Mouse (Mus musculus) spleen, embryonic (tissue): ENCODE measurements around the gene Tmem265.

Experiments used
- CTCF ChIA-PET: fragments of 350-600 bp; sonication (Branson Sonifier 250); formaldehyde crosslinking; loops from one replicate; lab custom pipeline; 2022; lab: Charles Lee

Gene Tmem265

GRCm38 (mm10) chr7:127561340-127561858 is at the start of gene Tmem265:
Gene Tmem265, plus strand, starts transcription at chr7:127561390.
- CTCF ChIA-PET = no interaction called here

- CTCF ChIA-PET = no interaction called here
Measured at GRCm38 (mm10) chr7:127511808-127512230, 49.4 kb upstream of the Tmem265 start, which contains the start of gene Srcap. Gene Srcap, plus strand, starts transcription at chr7:127511983.

DNA sequence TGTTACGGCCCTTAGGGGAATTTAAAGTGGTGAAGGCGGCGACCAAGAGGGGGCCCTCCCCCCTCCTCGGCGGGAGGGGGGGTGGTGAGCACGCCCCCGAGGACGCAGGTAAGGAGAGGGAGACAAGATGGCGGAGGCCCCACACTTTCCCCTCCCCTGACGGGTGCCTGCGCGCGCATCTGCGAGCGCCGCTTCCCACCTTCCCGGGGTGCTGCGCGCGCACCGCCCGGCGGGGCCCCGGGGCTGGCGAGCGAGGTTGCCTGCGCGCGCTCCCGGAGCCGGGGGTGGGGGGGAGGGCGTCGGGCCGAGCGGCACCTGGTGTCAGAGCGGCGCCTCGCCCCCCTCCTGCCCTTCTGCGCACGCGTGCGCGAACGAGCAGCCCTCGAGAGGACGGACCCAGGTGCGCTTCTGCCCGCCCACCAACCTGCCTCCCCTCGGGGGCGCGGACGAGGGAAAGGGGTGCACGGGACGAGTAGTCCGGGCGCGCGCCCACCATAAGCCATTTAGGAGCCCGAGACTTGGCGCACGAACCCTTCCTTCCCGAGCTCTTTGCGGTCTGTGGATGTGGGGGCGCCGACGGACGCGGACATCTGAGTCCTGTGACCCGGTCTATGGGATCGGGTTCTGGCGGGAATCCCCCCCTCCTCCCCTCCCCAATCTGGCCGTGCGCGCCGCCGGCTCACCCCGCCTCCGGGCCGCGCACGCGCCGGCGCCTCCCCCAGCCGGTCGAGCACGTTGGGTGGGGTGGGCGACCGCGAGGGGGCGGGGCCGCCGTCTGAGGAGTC is 48.8 kb upstream of the Tmem265 start:
- CTCF ChIA-PET = no interaction called here

GRCm38 (mm10) chr7:127513016-127513390 is 48.2 kb upstream of the Tmem265 start:
- CTCF ChIA-PET = interaction anchor here (0.6 kb wide), 1 partner anchor 15 kb away, joined by 3 read pairs; no protein-coding TSS in a partner anchor

DNA sequence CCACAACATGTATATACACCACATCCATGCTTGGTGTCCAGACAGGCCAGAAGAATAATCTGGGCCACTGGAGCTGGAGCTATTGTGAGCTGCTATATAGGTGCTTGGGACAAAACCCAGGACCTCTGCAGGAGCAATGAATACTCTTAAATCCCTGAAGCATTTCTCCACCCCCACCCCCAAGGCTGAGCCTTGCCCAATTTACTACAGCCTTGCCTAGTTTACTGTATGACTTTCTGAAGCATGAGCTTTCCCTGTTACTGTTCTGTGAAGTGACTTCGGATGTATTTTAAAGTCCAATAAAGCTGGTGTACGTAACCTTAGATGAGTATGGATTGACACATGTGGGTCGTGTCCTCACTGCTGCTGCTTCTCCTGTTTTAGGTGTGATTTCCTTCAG is 47.4 kb upstream of the Tmem265 start:
- CTCF ChIA-PET = no interaction called here

DNA sequence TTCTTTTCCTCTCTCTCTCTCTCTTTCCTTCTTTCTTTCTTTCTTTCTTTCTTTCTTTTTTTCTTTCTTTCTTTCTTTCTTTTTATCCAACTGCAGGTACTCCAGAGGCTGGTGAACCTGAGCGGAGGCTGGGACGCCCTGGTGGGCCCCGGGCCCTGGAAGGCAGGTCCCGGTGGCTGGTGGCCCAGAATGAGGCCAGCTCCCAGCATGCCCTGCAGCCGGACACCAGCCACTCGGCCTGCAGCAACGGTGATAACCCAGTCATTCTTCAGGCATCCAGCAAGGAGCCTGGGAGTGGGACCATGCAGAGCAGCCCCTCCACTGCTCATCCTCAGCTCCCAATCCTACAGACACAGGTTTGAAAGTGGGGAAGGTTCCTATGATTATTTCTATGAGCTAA is 45.3 kb upstream of the Tmem265 start:
- CTCF ChIA-PET = no interaction called here

- CTCF ChIA-PET = no interaction called here
Measured at GRCm38 (mm10) chr7:127516344-127516743, 44.8 kb upstream of the Tmem265 start.

DNA sequence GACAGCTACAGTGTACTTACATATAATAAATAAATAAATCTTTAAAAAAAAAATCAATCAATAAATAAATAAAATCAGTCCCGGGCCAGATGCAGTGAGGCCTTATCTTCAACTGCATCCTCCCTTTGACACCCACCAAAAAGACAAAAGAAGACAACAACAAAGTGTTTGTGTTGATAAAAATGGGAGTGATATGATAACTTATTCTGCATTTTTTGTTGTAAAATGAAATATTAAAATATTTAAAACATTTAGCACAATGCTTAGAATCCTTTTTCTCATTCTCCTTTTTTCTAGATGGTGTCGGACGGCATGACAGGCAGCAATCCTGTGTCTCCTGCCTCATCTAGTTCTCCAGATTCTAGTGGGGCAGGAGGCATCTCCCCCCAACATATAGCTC is 41.9 kb upstream of the Tmem265 start, which contains the start of gene Gm42715:
Gm42715 (plus strand) TSS at position 301 of the 400 bp plus-strand sequence.
- CTCF ChIA-PET = interaction anchor here (0.7 kb wide), 1 partner anchor 17 kb away, joined by 5 read pairs; no protein-coding TSS in a partner anchor

DNA sequence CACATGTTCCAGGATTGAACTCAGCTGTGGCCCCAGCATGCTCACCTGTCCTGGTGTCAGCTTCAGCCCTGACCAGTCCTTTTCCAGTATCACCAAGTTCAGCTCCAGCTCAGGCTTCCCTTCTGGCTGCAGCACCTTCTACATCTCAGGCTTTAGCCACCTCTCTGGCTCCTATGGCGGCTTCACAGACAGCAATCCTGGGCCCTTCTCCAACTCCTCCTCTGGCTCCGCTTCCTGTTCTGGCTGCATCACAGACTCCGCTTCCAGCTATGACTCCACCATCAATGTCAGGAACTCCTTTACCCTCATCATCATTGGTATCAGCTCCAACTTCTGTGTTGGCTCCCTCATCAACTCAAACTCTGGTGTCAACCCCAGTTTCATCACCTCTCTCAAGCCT is 19.5 kb upstream of the Tmem265 start:
- CTCF ChIA-PET = no interaction called here

- CTCF ChIA-PET = no interaction called here
Measured at GRCm38 (mm10) chr7:127549116-127549835, 11.9 kb upstream of the Tmem265 start.

GRCm38 (mm10) chr7:127551558-127551957 is 9.6 kb upstream of the Tmem265 start:
- CTCF ChIA-PET = interaction anchor here (0.6 kb wide), 1 partner anchor 91 kb away, joined by 3 read pairs; no protein-coding TSS in a partner anchor

- CTCF ChIA-PET = interaction anchor here (0.7 kb wide), 1 partner anchor 63 kb away, joined by 20 read pairs; no protein-coding TSS in a partner anchor
Measured at GRCm38 (mm10) chr7:127560580-127560979, 610 bp upstream of the Tmem265 start.

DNA sequence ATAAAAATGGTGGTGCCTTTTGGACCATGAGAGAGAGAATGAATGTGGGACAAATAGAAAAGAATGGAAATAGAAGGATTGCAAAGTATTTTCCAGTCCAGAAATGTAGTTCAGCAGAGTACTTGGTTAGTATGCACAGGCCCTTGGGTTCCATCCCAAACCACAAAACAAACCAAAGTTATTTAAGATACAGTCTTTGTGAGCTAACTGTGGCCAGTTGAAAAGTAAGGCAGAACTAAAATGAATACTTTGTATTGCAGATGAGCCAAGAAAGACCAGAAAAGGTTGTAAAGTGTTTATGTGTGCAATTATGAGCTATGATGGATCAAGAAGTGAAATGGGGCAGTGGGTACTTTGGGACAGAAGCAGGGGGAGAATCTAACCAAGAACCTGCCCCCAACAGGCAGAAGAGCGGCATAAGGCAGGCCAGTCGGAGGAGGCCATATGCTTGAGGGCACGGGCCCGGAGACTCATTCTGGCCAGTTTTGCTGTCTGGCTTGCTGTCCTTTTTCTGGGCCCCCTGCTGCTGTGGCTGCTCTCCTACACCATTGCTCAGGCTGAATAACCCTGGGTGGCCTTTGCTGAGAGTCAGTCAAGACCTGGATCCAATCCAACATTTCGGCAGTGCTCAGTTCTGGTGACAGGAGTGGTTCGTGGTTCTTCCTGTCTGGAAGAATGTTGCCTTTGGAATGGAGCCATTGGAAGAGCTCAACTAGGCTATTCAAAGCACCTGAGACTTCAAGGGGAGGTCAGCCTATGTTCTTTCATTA is 3.4 kb downstream of the Tmem265 start:
- CTCF ChIA-PET = interaction anchor here (0.5 kb wide), 1 partner anchor 1319 kb away, joined by 3 read pairs; no protein-coding TSS in a partner anchor

GRCm38 (mm10) chr7:127572895-127573471 is 11.8 kb downstream of the Tmem265 start, which contains the start of gene Phkg2:
Gene Phkg2, plus strand, starts transcription at chr7:127573340.
- CTCF ChIA-PET = no interaction called here

DNA sequence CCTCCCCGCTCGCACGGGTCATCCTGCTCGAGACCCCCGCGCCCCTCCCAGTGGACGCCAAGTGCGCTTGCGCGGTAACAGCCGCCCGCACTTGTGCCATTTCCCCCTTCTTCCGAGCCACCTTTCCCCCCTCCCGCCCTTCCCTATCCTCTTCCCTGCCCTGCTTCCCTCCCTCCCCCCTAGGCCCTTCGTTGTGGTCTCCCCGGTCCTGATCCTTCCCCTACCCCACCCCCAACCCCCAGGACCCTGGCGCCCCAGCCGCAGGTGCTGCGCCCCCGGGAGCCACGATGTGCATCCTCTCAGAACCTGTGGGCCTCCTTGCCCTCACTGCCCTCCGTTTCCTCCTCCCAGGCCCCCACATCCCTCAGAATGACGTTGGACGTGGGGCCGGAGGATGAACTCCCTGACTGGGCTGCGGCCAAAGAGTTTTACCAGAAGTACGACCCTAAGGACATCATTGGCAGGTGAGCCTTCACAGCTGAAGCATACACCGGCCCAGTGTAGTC is 12.4 kb downstream of the Tmem265 start:
- CTCF ChIA-PET = no interaction called here

DNA sequence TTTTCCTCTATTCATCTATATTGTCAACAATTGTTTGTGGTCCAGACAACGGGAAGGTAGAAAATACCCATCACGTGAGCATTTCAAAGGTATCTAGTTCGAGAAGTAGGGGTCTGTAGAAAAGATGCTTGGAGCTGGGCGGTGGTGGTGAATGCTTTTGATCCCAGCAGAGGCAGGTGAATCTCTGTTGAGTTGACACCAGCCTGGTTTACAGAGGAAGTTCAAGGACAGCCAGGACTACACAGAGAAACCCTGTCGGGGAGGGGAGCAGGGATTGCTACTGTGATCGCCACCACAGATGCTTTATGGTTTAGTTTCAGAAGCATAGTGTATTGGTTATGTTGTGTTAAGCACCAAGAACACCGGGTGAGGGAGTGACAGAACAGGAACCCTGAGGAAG is 12.9 kb downstream of the Tmem265 start:
- CTCF ChIA-PET = no interaction called here

- CTCF ChIA-PET = no interaction called here
Measured at GRCm38 (mm10) chr7:127583260-127583659, 22.1 kb downstream of the Tmem265 start.

DNA sequence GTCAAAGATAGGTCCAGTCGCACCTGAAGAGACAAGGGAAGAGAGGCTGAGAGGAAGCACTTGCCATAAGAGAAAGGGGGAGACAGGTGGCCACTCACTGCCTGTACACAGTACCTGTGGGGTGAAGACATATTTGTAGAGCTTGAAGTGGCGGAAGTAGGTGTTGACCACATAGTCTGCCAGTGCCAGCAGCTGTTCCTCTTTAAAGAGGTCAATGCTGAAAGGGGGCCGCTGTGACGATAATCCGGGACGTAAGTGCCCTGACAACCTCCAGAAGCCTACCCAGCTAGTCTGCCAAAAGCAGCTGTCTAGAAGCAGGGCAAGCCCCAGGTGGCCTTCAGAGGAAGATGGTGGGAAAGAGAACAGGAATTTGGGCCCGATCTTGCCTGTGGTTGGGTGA is 23.8 kb downstream of the Tmem265 start:
- CTCF ChIA-PET = no interaction called here

DNA sequence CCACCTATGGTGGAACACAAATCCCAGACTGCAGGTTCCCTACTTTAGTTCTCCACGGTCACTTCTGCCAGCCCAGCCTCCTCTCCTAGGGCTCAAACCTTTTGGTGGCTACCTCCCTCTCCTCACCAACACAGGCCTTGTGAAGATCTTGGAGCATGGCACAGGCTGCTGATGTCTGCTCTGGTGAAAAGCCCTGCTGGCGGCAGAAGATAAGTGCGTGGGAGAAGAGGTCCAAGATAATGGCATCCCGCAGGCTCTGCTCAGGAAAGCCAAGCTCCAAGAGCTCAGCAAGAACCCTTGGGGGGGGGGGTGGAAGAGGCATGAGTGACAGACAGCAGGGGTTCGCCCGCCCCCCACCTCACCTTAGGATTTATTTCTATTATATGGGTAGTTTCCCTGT is 25.0 kb downstream of the Tmem265 start:
- CTCF ChIA-PET = interaction anchor here (0.5 kb wide), 1 partner anchor 652 kb away, joined by 3 read pairs; no protein-coding TSS in a partner anchor

DNA sequence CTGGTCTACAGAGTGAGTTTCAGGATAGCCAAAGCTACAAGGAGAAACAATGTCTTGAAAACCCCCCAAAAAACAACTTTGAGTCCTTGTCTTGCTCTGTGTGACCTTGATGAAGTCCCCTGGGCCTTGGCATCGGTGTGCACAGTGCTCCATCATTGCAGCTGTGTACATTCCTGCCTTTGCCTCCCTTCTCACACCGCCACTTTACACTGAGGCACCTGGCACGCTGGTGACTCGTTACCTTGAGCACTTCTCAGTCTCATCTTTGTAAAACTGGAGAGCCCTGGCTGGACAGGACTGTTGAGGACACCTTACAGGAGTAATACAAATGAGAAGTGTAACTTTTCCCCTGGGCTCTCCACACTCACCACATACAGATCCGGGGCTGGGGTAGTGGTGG is 26.0 kb downstream of the Tmem265 start:
- CTCF ChIA-PET = no interaction called here
